Mouse (Mus musculus): Measurements from ENCODE around the gene Myo1h.

DNA sequence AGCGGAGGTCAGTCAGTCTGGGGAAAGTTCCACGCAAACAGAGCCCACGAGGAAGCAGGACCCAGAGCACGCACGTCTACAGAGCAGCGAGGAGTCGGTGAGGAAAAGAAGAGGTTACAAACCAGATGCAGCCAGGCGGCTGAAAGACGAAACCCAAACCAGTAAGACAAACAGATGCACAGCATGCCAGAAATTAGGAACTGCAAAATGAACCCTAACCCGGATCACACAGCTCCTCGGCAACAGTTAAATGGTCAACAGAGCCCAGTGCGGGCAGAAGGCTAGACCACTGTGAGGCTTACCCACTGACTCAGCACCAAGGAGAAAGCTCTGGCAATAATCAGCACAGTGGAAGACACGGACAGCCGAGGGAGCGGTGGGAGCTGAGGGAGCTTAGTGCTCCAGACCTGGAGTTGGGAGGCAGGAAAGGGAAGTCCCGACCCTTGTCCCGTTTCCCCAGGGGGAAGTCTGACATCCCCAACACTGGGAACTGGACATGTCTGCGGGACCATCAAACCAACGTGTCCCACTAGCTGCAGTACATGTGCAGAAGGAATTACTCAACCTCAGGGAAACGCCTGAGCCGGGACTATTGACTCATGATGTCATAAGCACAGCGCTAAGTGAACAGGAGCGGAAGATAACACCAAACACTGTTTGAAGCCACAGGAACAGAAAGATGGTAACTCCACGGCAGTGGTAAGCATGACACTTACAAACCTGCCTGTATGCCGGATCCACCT is 82.9 kb downstream of the Myo1h start:
- TF ChIP-seq CTCF (IDR thresholded peaks at IDR 0.05; ENCODE audit: borderline replicate concordance, insufficient read depth, low read length) (no peak), POLR2A (IDR thresholded peaks at IDR 0.05; ENCODE audit: low read depth, low read length) (0 out of 2 replicates have a peak, but pooled peaks have one; percentile 7)

Data from embryonic fibroblast, embryonic 13.5 days (primary cell).